Mouse (Mus musculus) kidney, adult 8-10 months (tissue): ENCODE measurements around the gene Usp5.
"Not testable (repeated sequence)": the region's sequence is repeated elsewhere in the genome, so short reads cannot be mapped to it uniquely, and the experiment has no call there.

Experiments used
- DNase-seq, 2 experiments: peaks; one replicate each; pipeline ENCODE4 v3.0.0; 2022

The Usp5 gene

GRCm38 (mm10) chr6:124839805-124840204 is 10.5 kb upstream of the Usp5 start:
- DNase-seq: no peak

GRCm38 (mm10) chr6:124836411-124836810 is 7.1 kb upstream of the Usp5 start:
- no peak for DNase-seq

- DNase-seq: no peak
These were observed 6.2 kb upstream of the Usp5 start for GRCm38 (mm10) chr6:124835531-124835930.

- DNase-seq: no peak
These were observed 5.3 kb upstream of the Usp5 start for GRCm38 (mm10) chr6:124834512-124835081.

GRCm38 (mm10) chr6:124831649-124832048 is 2.4 kb upstream of the Usp5 start:
- DNase-seq: no peak

- not testable (repeated sequence) for DNase-seq
These were observed 1.9 kb upstream of the Usp5 start for GRCm38 (mm10) chr6:124831199-124831598.

GRCm38 (mm10) chr6:124829799-124830700 is 766 bp upstream of the Usp5 start:
- DNase-seq: peak; percentile 95 to 97

GRCm38 (mm10) chr6:124828101-124828592 is 1.1 kb downstream of the Usp5 start:
- peak; percentile 58 to 66 for DNase-seq

- DNase-seq: no peak
These were observed 7.2 kb downstream of the Usp5 start for GRCm38 (mm10) chr6:124822049-124822448.

- no peak for DNase-seq
These were observed 8.4 kb downstream of the Usp5 start for GRCm38 (mm10) chr6:124820891-124821290.

GRCm38 (mm10) chr6:124817971-124818370 is 11.3 kb downstream of the Usp5 start:
- DNase-seq: no peak

GRCm38 (mm10) chr6:124817563-124817962 is 11.7 kb downstream of the Usp5 start:
- DNase-seq: no peak

GRCm38 (mm10) chr6:124817125-124817524 is 12.2 kb downstream of the Usp5 start:
- no peak for DNase-seq

- DNase-seq: no peak
These were observed 12.7 kb downstream of the Usp5 start for GRCm38 (mm10) chr6:124816611-124817010.

GRCm38 (mm10) chr6:124814858-124815774 is 14.2 kb downstream of the Usp5 start:
- no peak for DNase-seq

- no peak for DNase-seq
These were observed 14.8 kb downstream of the Usp5 start for GRCm38 (mm10) chr6:124814448-124814847.

- DNase-seq: peak; percentile 92 to 93
These were observed 15.4 kb downstream of the Usp5 start, which contains the start of gene Tpi1 for GRCm38 (mm10) chr6:124813933-124814332. Gene Tpi1, minus strand, starts transcription at chr6:124814296.

GRCm38 (mm10) chr6:124813496-124813895 is 15.8 kb downstream of the Usp5 start:
- peak; percentile 60 to 63 for DNase-seq

GRCm38 (mm10) chr6:124812848-124813247 is 16.4 kb downstream of the Usp5 start:
- DNase-seq: peak in 1 of 2 experiments; percentile 41

- peak in 1 of 2 experiments; percentile 40 for DNase-seq
These were observed 17.4 kb downstream of the Usp5 start for GRCm38 (mm10) chr6:124811701-124812560.

- no peak for DNase-seq
These were observed 17.9 kb downstream of the Usp5 start for GRCm38 (mm10) chr6:124811403-124811665.
